Mouse (Mus musculus) heart, adult 9 months (tissue): ENCODE results near the gene Rhoa.

Source experiments
- DNase-seq, 2 experiments: peaks; one replicate each; pipeline ENCODE4 v3.0.0; 2022; ENCODE audit warnings: low spot score in 2 of 2

The Rhoa gene

GRCm38 (mm10) chr9:108339886-108340257 is 33.9 kb downstream of the Rhoa start:
- peak; percentile 27 to 32 for DNase-seq

- DNase-seq, result peak; percentile 39 to 55
Observed at GRCm38 (mm10) chr9:108340258-108341138, 34.6 kb downstream of the Rhoa start.

- no peak for DNase-seq
Observed at GRCm38 (mm10) chr9:108341139-108341475, 35.2 kb downstream of the Rhoa start.

GRCm38 (mm10) chr9:108341801-108342200 is 35.9 kb downstream of the Rhoa start:
- no peak for DNase-seq

- DNase-seq, result peak; percentile 21 to 51
Observed at GRCm38 (mm10) chr9:108342301-108342831, 36.4 kb downstream of the Rhoa start.

- no peak for DNase-seq
Observed at GRCm38 (mm10) chr9:108343331-108343730, 37.4 kb downstream of the Rhoa start.

GRCm38 (mm10) chr9:108343835-108344234 is 37.9 kb downstream of the Rhoa start:
- DNase-seq, result no peak

- DNase-seq, result no peak
Observed at GRCm38 (mm10) chr9:108344471-108344870, 38.5 kb downstream of the Rhoa start.

GRCm38 (mm10) chr9:108347024-108347423 is 41.1 kb downstream of the Rhoa start:
- no peak for DNase-seq

GRCm38 (mm10) chr9:108347540-108348289 is 41.8 kb downstream of the Rhoa start, which contains the start of gene Usp4:
Gene Usp4 (plus strand): TSS chr9:108347853.
- DNase-seq, result peak; percentile 90 to 93

- DNase-seq, result no peak
Observed at GRCm38 (mm10) chr9:108348290-108348680, 42.4 kb downstream of the Rhoa start.

GRCm38 (mm10) chr9:108349727-108350126 is 43.8 kb downstream of the Rhoa start:
- DNase-seq, result no peak

GRCm38 (mm10) chr9:108378234-108378633 is 72.3 kb downstream of the Rhoa start:
- no peak for DNase-seq

GRCm38 (mm10) chr9:108378736-108379135 is 72.8 kb downstream of the Rhoa start:
- no peak for DNase-seq

GRCm38 (mm10) chr9:108379294-108379693 is 73.4 kb downstream of the Rhoa start:
- DNase-seq, result no peak

GRCm38 (mm10) chr9:108381382-108381781 is 75.5 kb downstream of the Rhoa start:
- no peak for DNase-seq

- DNase-seq, result no peak
Observed at GRCm38 (mm10) chr9:108385006-108385405, 79.1 kb downstream of the Rhoa start.

- no peak for DNase-seq
Observed at GRCm38 (mm10) chr9:108386816-108387215, 80.9 kb downstream of the Rhoa start.
